Mouse (Mus musculus): ENCODE results near the gene Lgals9. TPM values are rescaled to one million over a fixed set of nuclear protein-coding genes. Genes with fewer than 3 reads are reported as not detected.

Lgals9 gene
- 64.1 and 65.1 TPM in 2 replicates for polyA plus RNA-seq (2015; fragmentation: Nextera tagmentation; extraction: Ambion mirVana)

- Histone ChIP-seq H3K9me3 (no peaks in the 10 kb centered on the region), H3K4me1 (peaks cover 4% of the 10 kb centered on the region; the same call in 1 of the 2 replicates), H3K4me3 (replicated peaks) (peak within 1 kb of the TSS; percentile 25), H3K9ac (no peak within 1 kb of the TSS), H3K27ac (peak within 1 kb of the TSS; percentile 66), H3K27me3 (replicated peaks) (no peaks in the 10 kb centered on the region), H3K36me3 (no peaks in the 10 kb centered on the region), H3K4me2 (peak within 1 kb of the TSS; percentile 45)
- WGBS: 39% methylated on average over 10 of the region's 10 CpGs
- peak; percentile 68 for ATAC-seq (ENCODE audit: insufficient read depth, low FRiP score, low read depth)
Measured at GRCm38 (mm10) chr11:78984483-78985177, at the start of gene Lgals9. TSS of gene Lgals9 (minus strand) at chr11:78984946.

GRCm38 (mm10) chr11:79033636-79034035 is 48.9 kb upstream of the Lgals9 start:
- WGBS: 84% methylated on average over 11 of the region's 11 CpGs
- Histone ChIP-seq H3K27ac (no peak overlapping the region), H3K9ac (no peak overlapping the region), H3K27me3 (replicated peaks) (no peaks in the 10 kb centered on the region), H3K4me3 (replicated peaks) (no peak overlapping the region), H3K4me1 (peaks cover 8% of the 10 kb centered on the region), H3K36me3 (no peaks in the 10 kb centered on the region), H3K4me2 (no peak overlapping the region), H3K9me3 (no peaks in the 10 kb centered on the region)
- ATAC-seq (ENCODE audit: insufficient read depth, low FRiP score, low read depth): no peak

GRCm38 (mm10) chr11:79033021-79033420 is 48.3 kb upstream of the Lgals9 start:
- H3K9me3 ChIP-seq: no peaks in the 10 kb centered on the region
- no peak overlapping the region for H3K4me2 ChIP-seq
- H3K27me3 ChIP-seq (replicated peaks): no peaks in the 10 kb centered on the region
- H3K36me3 ChIP-seq: no peaks in the 10 kb centered on the region
- WGBS: 75% methylated on average over 12 of the region's 12 CpGs
- ATAC-seq (ENCODE audit: insufficient read depth, low FRiP score, low read depth): no peak
- H3K4me3 ChIP-seq (replicated peaks): no peak overlapping the region
- H3K27ac ChIP-seq: no peak overlapping the region
- no peak overlapping the region for H3K9ac ChIP-seq
- H3K4me1 ChIP-seq: peaks cover 8% of the 10 kb centered on the region

- Histone ChIP-seq H3K27ac (no peak overlapping the region), H3K27me3 (replicated peaks) (no peaks in the 10 kb centered on the region), H3K9ac (no peak overlapping the region), H3K9me3 (no peaks in the 10 kb centered on the region), H3K4me1 (peaks cover 8% of the 10 kb centered on the region), H3K36me3 (0 out of 2 replicates have a peak, but pooled peaks cover 4% of the 10 kb centered on the region), H3K4me2 (no peak overlapping the region), H3K4me3 (replicated peaks) (no peak overlapping the region)
- WGBS: 67% methylated on average over 5 of the region's 5 CpGs
- no peak for ATAC-seq (ENCODE audit: insufficient read depth, low FRiP score, low read depth)
Measured at GRCm38 (mm10) chr11:79031452-79031746, 46.7 kb upstream of the Lgals9 start.

GRCm38 (mm10) chr11:79030570-79031451 is 46.1 kb upstream of the Lgals9 start:
- Histone ChIP-seq H3K4me1 (peaks cover 8% of the 10 kb centered on the region), H3K36me3 (0 out of 2 replicates have a peak, but pooled peaks cover 4% of the 10 kb centered on the region), H3K4me3 (replicated peaks) (no peak overlapping the region), H3K27me3 (replicated peaks) (no peaks in the 10 kb centered on the region), H3K27ac (no peak overlapping the region), H3K9ac (no peak overlapping the region), H3K9me3 (no peaks in the 10 kb centered on the region), H3K4me2 (no peak overlapping the region)
- WGBS: 42% methylated on average over 19 of the region's 19 CpGs
- 0 out of 2 replicates have a peak, but pooled peaks have one; percentile 21 for ATAC-seq (ENCODE audit: insufficient read depth, low FRiP score, low read depth)

GRCm38 (mm10) chr11:79023751-79024150 is 39.0 kb upstream of the Lgals9 start:
- H3K27ac ChIP-seq: peak overlapping the region; percentile 51
- H3K27me3 ChIP-seq (replicated peaks): no peaks in the 10 kb centered on the region
- 60% methylated on average over 6 of the region's 6 CpGs for WGBS
- no peak overlapping the region; the same call in 1 of the 2 replicates for H3K4me2 ChIP-seq
- H3K4me1 ChIP-seq: peaks cover 10% of the 10 kb centered on the region; the same call in 1 of the 2 replicates
- 0 out of 2 replicates have a peak overlapping the region, but pooled peaks have one; percentile 9 for H3K4me3 ChIP-seq (replicated peaks)
- no peak overlapping the region for H3K9ac ChIP-seq
- no peaks in the 10 kb centered on the region for H3K9me3 ChIP-seq
- peaks cover 12% of the 10 kb centered on the region; the same call in 1 of the 2 replicates for H3K36me3 ChIP-seq
- ATAC-seq (ENCODE audit: insufficient read depth, low FRiP score, low read depth): no peak

- Histone ChIP-seq H3K36me3 (peaks cover 12% of the 10 kb centered on the region; the same call in 1 of the 2 replicates), H3K27ac (peak overlapping the region; percentile 51), H3K9ac (no peak overlapping the region), H3K4me3 (replicated peaks) (0 out of 2 replicates have a peak overlapping the region, but pooled peaks have one; percentile 9), H3K4me1 (peaks cover 10% of the 10 kb centered on the region; the same call in 1 of the 2 replicates), H3K27me3 (replicated peaks) (no peaks in the 10 kb centered on the region), H3K4me2 (no peak overlapping the region; the same call in 1 of the 2 replicates), H3K9me3 (no peaks in the 10 kb centered on the region)
- WGBS: 17% methylated on average over 7 of the region's 7 CpGs
- ATAC-seq (ENCODE audit: insufficient read depth, low FRiP score, low read depth): peak; percentile 54
Measured at GRCm38 (mm10) chr11:79023342-79023741, 38.6 kb upstream of the Lgals9 start.

GRCm38 (mm10) chr11:79022836-79023235 is 38.1 kb upstream of the Lgals9 start:
- no peaks in the 10 kb centered on the region for H3K9me3 ChIP-seq
- H3K9ac ChIP-seq: no peak overlapping the region
- no peak overlapping the region for H3K4me2 ChIP-seq
- peaks cover 16% of the 10 kb centered on the region for H3K36me3 ChIP-seq
- peak; percentile 6; the same call in 1 of the 2 replicates for ATAC-seq (ENCODE audit: insufficient read depth, low FRiP score, low read depth)
- peaks cover 10% of the 10 kb centered on the region; the same call in 1 of the 2 replicates for H3K4me1 ChIP-seq
- peak overlapping the region; percentile 51 for H3K27ac ChIP-seq
- 54% methylated on average over 4 of the region's 4 CpGs for WGBS
- no peak overlapping the region for H3K4me3 ChIP-seq (replicated peaks)
- no peaks in the 10 kb centered on the region for H3K27me3 ChIP-seq (replicated peaks)

- Histone ChIP-seq H3K9me3 (no peaks in the 10 kb centered on the region), H3K4me2 (no peak overlapping the region), H3K9ac (no peak overlapping the region), H3K36me3 (peaks cover 16% of the 10 kb centered on the region), H3K27me3 (replicated peaks) (no peaks in the 10 kb centered on the region), H3K27ac (no peak overlapping the region), H3K4me1 (peaks cover 10% of the 10 kb centered on the region; the same call in 1 of the 2 replicates), H3K4me3 (replicated peaks) (no peak overlapping the region)
- no peak for ATAC-seq (ENCODE audit: insufficient read depth, low FRiP score, low read depth)
- 71% methylated on average over 21 of the region's 21 CpGs for WGBS
Measured at GRCm38 (mm10) chr11:79020535-79021045, 35.8 kb upstream of the Lgals9 start.

GRCm38 (mm10) chr11:79019839-79020534 is 35.2 kb upstream of the Lgals9 start:
- no peaks in the 10 kb centered on the region for H3K27me3 ChIP-seq (replicated peaks)
- WGBS: 81% methylated on average over 17 of the region's 17 CpGs
- no peak for ATAC-seq (ENCODE audit: insufficient read depth, low FRiP score, low read depth)
- H3K4me2 ChIP-seq: no peak overlapping the region
- no peak overlapping the region for H3K27ac ChIP-seq
- no peak overlapping the region for H3K9ac ChIP-seq
- H3K9me3 ChIP-seq: no peaks in the 10 kb centered on the region
- peaks cover 16% of the 10 kb centered on the region for H3K36me3 ChIP-seq
- peaks cover 13% of the 10 kb centered on the region for H3K4me1 ChIP-seq
- H3K4me3 ChIP-seq (replicated peaks): no peak overlapping the region

GRCm38 (mm10) chr11:79018954-79019704 is 34.4 kb upstream of the Lgals9 start:
- H3K9me3 ChIP-seq: no peaks in the 10 kb centered on the region
- no peak overlapping the region for H3K27ac ChIP-seq
- ATAC-seq (ENCODE audit: insufficient read depth, low FRiP score, low read depth): no peak
- peaks cover 21% of the 10 kb centered on the region for H3K4me1 ChIP-seq
- peaks cover 16% of the 10 kb centered on the region for H3K36me3 ChIP-seq
- no peak overlapping the region for H3K4me2 ChIP-seq
- WGBS: 56% methylated on average over 11 of the region's 11 CpGs
- no peak overlapping the region for H3K9ac ChIP-seq
- H3K27me3 ChIP-seq (replicated peaks): no peaks in the 10 kb centered on the region
- H3K4me3 ChIP-seq (replicated peaks): no peak overlapping the region

Data from stomach, embryonic 15.5 days (tissue).